Mouse (Mus musculus) cerebellum, postnatal 25 days (tissue): ENCODE measurements at regions not wholly inside any gene's neighbourhood (a gene's known extent, or its start where the extent isn't known, plus 50 kb on each side); places are given as distances from the start of the nearest gene placed in this dataset.

Experiments used
- DNase-seq, 2 experiments: peaks; one replicate each; pipeline ENCODE4 v3.0.0; 2021; ENCODE audit warnings: mixed read lengths in 2 of 2

DNA sequence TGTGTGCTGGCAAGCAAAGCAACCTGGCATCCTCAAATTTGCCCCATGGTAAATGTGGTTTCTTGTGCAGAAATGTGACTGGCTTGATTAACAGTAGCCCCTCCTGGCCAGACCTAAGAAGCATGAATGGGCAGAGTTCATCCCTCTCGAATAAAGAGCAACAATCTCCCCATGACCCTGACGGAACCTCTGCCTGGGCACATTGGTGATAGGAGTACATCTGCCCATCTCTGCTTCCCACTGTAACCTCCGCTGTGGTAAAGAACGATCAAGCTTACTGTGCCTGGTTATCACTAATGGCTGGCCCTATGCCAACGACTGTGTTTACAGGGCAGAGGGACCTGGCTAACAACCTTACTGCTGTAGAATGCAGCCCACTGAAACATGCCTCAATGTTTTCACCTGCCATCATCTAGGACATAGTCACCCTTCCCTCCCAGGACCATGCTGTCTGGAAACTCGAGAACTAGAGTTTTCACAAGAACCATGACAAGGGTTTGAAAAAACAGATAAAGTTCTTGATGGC is 69.6 kb upstream of the Tspan2 start:
- no peak for DNase-seq

DNA sequence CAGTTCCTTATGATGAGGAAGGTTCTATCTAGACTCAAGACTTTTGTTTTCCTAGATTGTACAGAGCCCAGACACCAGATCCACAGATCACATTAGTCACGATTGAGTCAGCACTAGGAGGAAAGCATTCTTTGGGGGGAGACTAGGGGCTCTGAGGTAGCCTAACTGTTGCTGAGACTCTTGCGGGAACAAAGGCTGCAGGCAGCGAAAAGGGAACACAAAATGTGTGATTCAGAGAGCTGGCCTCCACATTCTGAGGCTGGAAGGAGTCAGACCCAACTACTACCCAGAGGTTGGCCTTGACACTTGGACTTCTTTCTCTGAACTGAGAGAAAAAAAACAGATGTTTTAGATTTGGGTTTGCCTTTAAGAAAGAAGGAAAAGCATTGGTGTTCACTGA is 66.5 kb upstream of the Tspan2 start:
- DNase-seq = no peak

DNA sequence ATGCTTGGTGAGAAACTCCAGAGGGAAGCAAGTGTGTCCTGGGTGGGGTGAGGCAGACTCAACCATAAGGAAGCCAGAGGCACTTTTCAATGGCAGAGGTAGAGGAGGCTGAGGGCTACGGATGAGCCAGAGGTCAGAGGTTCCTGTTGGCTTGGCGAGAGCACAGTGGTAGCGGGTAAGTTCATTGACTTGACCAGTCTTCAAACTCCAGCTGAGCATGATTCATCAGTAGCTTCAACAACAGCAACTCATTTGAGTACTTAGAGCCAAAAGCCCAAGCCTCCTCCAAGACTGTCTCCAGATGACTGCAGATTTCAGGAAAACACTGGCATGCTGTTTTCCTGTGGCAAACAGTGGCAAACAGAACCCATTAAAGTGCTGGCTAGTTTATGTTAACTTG is 65.8 kb upstream of the Tspan2 start:
- no peak for DNase-seq

DNA sequence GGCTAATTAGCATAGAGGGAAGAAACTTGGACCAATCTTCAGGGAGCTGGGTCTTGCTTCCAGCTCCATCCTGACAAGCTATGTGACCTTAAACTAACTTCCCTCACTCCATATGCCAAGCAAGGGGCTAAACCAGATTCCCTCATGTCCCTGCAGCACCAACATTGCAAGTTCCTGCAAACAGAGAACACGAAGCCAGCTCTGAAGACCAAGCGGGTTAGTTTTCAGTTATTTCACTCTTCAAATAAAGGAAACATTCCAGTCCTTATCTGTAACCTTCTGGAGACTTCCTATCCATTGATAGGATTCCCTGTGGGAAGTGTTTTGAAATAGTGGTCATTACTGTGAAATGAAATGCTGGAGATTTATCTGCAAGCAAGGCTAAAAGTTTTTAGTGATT is 64.4 kb upstream of the Tspan2 start:
- DNase-seq = no peak

DNA sequence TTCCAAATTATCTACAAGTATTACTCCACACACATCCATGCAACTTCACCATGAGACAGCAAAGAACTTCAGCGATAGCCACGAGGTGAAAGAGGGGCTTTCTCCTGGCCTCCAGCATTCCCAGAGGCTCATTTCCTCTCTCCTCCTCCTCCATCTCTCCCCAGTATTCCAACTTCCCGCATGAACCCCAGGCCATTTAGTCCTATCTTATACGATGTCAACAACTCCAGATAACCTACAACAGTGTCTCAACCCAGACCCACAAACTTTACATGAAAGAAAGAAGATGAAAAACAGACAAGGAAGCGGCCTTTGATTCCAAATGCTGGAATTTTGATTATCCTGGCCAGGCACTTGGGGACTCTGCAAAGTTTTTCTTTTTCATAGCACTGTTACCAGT is 63.8 kb upstream of the Tspan2 start:
- DNase-seq = no peak

DNA sequence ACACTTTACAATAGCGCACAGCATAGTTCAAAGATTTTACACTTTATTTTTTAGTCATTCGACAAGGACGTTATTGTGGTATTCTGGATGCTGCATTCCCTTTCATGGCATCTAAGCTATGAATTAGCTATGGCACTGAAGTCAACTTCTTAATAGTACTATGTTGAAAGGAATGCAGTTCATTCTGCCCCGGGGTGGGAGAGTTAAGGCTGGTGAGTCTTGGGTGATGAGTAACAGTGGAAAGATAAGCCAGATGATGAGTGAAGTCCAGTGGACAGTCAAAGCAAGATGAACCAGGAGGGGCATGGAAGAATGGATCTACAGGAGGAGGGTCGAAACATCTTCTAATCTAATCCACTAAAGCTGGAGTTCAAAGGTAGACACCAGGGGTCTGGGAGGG is 63.4 kb upstream of the Tspan2 start:
- DNase-seq = no peak

DNA sequence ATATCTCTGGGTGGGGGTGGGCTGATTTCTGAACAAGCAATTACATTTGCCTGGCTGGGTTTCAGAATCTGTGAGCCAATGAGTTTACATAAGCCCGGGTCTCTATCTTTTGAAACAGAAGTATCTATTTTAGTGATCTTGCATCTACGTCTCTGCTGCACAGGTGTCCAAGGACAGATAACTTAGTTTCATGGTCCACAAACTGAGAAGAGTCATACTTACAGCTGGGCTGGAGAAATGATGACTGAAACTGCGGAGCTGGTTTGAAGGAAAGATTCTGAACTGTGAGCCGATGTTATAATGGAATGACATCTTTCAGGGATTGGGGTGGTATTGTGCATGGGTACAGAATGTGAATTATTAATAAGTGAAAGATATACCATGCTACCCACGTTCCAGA is 60.8 kb upstream of the Tspan2 start:
- DNase-seq = no peak

DNA sequence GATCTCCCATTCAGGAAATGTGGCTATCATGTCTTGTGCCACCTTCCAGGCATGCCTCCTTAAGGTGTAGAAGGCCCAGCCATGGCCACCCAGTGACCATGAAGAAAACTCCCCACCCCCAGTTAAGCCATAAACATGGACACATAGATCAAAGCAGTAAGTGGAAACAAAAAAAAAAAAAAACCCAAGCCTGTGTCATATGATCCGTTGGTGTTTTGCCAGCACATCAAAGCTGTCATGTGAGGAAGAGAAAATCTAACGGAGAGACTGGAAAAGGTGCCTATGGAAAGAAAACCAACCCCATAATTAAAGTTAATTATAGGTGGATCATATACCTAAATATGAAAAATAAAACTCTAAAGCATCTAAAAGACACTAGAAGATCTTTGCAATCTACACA is 60.3 kb upstream of the Tspan2 start:
- no peak for DNase-seq

DNA sequence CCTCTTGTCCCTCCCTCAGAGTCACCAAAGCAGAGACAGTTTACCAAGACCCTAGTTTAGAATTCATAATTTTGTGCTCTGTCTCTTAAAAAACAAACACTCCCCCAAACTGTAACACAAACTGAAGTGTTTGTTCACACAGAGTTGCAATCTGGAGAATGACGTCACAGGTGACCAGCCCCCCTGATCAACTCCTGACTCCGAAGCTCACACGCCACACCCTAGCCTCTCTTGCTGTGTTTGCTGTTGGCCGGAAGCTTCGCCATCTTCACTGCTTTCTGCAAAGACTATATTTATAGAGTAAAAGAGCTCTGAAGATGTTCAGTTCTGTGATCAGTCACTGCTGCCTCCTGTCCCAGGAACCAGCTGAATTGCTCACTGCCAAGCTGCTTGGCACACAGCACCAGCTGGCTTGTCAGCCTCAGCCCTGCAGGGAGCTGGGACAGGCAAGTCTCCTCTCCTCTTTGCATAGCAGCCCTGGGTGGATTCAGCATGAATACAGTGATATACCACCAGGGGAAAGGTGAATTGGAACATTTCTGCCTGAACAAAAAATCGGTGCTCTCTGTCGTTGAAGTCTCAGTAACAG is 57.3 kb upstream of the Tspan2 start:
- peak; percentile 77 to 84 for DNase-seq

DNA sequence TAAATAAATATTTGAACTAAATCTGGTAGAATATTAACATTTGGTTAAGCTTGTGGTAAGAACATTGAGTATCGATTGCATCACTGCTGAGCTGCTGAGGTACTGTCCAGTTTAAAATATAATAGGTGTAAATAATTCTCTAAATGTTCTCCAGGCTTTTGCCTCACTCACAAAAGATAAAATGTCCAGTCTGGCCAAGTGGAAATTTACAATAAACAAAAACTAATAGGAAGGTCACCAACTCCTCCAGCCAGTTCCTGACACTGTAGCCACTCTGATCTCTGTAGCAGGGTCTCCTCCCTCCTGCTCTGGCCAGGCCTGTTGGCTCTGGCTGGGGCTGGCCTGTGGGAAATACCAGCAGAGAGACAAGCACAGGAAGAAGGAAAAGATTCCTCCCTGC is 55.8 kb upstream of the Tspan2 start:
- DNase-seq = no peak

DNA sequence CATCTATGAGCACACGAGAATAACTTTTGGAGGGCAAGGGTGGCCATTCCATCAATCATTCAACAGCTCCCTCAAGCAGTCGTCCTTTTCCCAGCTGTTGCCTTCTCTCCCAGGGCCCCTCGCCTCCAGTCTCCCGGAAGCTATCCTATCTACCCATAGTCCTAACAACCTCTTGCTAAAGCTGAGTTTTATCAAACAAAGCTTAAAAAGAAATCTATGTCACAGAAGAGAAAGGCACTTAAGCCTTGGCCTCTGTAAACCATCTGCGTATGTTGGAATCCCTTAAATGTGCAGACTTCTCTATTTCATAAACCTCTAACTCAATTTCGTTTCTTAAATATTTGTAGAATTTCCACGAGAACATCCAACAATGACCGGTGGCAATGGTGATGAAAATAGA is 51.9 kb upstream of the Tspan2 start:
- DNase-seq = no peak

DNA sequence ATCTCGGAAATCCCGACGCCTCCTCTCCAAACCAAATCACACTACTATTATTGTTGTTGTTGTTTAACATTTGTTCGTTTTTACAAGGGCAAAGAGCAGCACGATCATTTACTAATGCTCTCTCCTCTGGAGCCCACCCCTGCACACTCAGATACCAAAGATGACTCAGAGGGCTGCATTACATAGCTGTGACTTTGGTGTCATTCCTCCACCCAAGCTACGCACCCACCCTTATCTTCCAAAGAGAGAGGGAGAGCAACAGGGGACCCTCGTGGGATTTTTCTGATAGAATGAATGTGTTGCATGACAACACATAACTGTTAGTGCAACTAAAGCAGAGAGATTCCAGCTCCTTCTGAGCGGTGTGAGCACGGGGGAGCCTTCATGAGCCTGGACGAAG is 50.8 kb upstream of the Tspan2 start:
- DNase-seq = no peak
